Comparison of ENCODE assay signal across 22 mouse cellular contexts in genomic region chr2:152373547-152373946, GRCm38 (mm10). TPM values are rescaled to one million over a fixed set of nuclear protein-coding genes. Genes with fewer than 3 reads are reported as not detected.
"Had no signal": no experiment of that assay in that cellular context is flagged by ENCODE, and none has a peak within 500 bp of the region (broad histone marks: within the 10 kb centered on the region; RNA-seq: fewer than 3 reads in every experiment).

No protein-coding gene starts in this region.

- H3K27ac ChIP-seq: limb, embryonic 12.5 days; limb, embryonic 15.5 days; liver, embryonic 14.5 days; lung, embryonic 15.5 days; midbrain, embryonic 12.5 days; midbrain, embryonic 15.5 days; neural tube, embryonic 12.5 days; neural tube, embryonic 15.5 days; stomach, embryonic 15.5 days had no signal

- H3K36me3 ChIP-seq: limb, embryonic 12.5 days; limb, embryonic 15.5 days; lung, embryonic 15.5 days; midbrain, embryonic 12.5 days; midbrain, embryonic 15.5 days; neural tube, embryonic 12.5 days; neural tube, embryonic 15.5 days; stomach, embryonic 15.5 days had no signal

- H3K9me3 ChIP-seq: limb, embryonic 12.5 days; limb, embryonic 15.5 days; lung, embryonic 15.5 days; midbrain, embryonic 12.5 days; midbrain, embryonic 15.5 days; neural tube, embryonic 12.5 days; neural tube, embryonic 15.5 days; stomach, embryonic 15.5 days had no signal

- H3K27me3 ChIP-seq: midbrain, embryonic 12.5 days; midbrain, embryonic 15.5 days; neural tube, embryonic 15.5 days had no signal

- H3K9ac ChIP-seq: limb, embryonic 12.5 days; limb, embryonic 15.5 days; liver, embryonic 14.5 days; lung, embryonic 15.5 days; midbrain, embryonic 12.5 days; midbrain, embryonic 15.5 days; neural tube, embryonic 12.5 days; neural tube, embryonic 15.5 days; stomach, embryonic 15.5 days had no signal

- ATAC-seq: midbrain, embryonic 15.5 days had no signal

- H3K4me2 ChIP-seq: limb, embryonic 12.5 days; limb, embryonic 15.5 days; lung, embryonic 15.5 days; midbrain, embryonic 12.5 days; midbrain, embryonic 15.5 days; neural tube, embryonic 12.5 days; neural tube, embryonic 15.5 days; stomach, embryonic 15.5 days had no signal

- H3K4me3 ChIP-seq: limb, embryonic 12.5 days; limb, embryonic 15.5 days; lung, embryonic 15.5 days; midbrain, embryonic 12.5 days; midbrain, embryonic 15.5 days; neural tube, embryonic 12.5 days; neural tube, embryonic 15.5 days; stomach, embryonic 15.5 days had no signal

- DNase-seq: kidney, adult 18-20 months; kidney, adult 9 months; kidney, postnatal 14 days; kidney, postnatal 4 days; left cerebral cortex, postnatal 4 days; lung, adult 18-20 months; lung, postnatal 10 days; lung, postnatal 36 days; right cerebral cortex, adult 18-20 months; right cerebral cortex, postnatal 14 days; right cerebral cortex, postnatal 4 days; thymus, postnatal 25 days had no signal

RNA-seq across cellular contexts. Expression of gene Nrsn2, which starts 2.9 kb away (rescaled TPM):
- polyA plus RNA-seq: liver, embryonic 14.5 days; thymus, postnatal 0 days had no signal
